Mouse (Mus musculus) myocyte (in vitro differentiated cells): ENCODE measurements around the gene Olfr466.

Experiments used
- POLR2A ChIP-seq: IDR thresholded peaks from one replicate; pipeline ENCODE4 v1.6.1; 2011; ENCODE audit warnings: low read depth, mild to moderate bottlenecking, control low read depth, moderate library complexity; ENCODE audit not compliant: insufficient read length
- POLR2AphosphoS2 ChIP-seq: IDR thresholded peaks from one replicate; pipeline ENCODE4 v1.6.1; 2011; ENCODE audit warnings: low read depth, control low read depth; ENCODE audit not compliant: insufficient read length
- TCF12 ChIP-seq: IDR thresholded peaks from one replicate; pipeline ENCODE4 v1.6.1; 2011; ENCODE audit warnings: mild to moderate bottlenecking, control low read depth; ENCODE audit not compliant: poor library complexity, insufficient read depth, severe bottlenecking

DNA sequence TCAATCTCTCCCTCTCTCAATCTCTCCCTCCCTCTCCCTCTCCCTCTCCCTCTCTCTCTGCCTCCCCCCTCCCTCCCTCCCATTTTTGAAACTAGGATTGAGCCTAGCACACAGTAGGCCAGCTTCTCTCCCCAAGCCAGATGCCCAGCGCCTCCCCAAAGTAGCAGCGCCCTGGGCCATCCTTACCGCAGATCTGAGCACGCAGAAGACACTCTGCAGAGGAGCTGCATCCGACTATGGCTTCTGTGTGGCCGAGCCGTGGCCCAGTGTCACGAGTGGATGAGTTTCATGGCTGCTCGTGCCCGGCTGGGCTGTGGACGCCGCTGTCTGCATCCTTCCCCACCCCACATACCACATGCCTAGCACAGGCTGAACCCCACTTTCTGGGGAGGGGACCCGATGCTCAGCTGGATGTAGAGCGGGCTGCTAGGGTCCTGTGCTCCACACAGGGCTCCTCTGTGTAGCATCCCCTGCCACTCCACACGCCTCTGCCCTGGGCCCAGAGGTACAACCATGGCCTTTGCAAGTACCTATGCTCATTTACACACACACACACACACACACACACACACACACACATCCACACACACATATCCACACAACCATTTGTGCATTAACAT, 26.5 kb downstream of the Olfr466 start:
- TF ChIP-seq POLR2A (no peak), POLR2AphosphoS2 (no peak), TCF12 (no peak)
